Mouse (Mus musculus) heart, postnatal 0 days (tissue): ENCODE measurements around the gene Prss27.

Experiments used
- CTCF ChIP-seq: IDR thresholded peaks from 2 replicates; pipeline ENCODE4 v1.5.1; 2016; ENCODE audit warnings: antibody characterized with exemption, control low read depth, low read depth
- EP300 ChIP-seq: IDR thresholded peaks from 2 replicates; pipeline ENCODE4 v1.6.1; 2016; ENCODE audit warnings: antibody characterized with exemption, low read depth

GRCm38 (mm10) chr17:24005049-24005448 is 32.9 kb upstream of the Prss27 start:
- TF ChIP-seq EP300 (no peak), CTCF (no peak)
